Mouse (Mus musculus) midbrain, postnatal 0 days (tissue): ENCODE results near the gene Ptprm. TPM values are rescaled to one million over a fixed set of nuclear protein-coding genes. Genes with fewer than 3 reads are reported as not detected.

Experiments
- ATAC-seq: fragments of 200-750 bp; cut with Nextera tagmentation; 2 replicates; pipeline ENCODE4 v1.8.0; 2017; ENCODE audit warnings: moderate number of reproducible peaks, mild to moderate bottlenecking, moderate TSS enrichment, moderate library complexity; ENCODE audit not compliant: low FRiP score
- DNase-seq: peaks from one replicate; pipeline ENCODE4 v3.0.0-alpha.2; 2015; ENCODE audit warnings: low spot score
- H3K27ac ChIP-seq: fragments of 300-500 bp; sonication (generic); 2 replicates; pipeline ENCODE4 v1.5.1; 2014; ENCODE audit warnings: low read depth, mild to moderate bottlenecking, low read length, mixed read lengths
- H3K27me3 ChIP-seq: fragments of 300-500 bp; sonication (generic); 2 replicates; pipeline ENCODE4 v1.6.1; 2014; ENCODE audit warnings: low read length, control low read depth, mixed read lengths; ENCODE audit not compliant: insufficient read depth
- H3K36me3 ChIP-seq: fragments of 300-500 bp; sonication (generic); 2 replicates; pipeline ENCODE4 v1.6.1; 2014; ENCODE audit warnings: low read length, control low read depth, mixed read lengths; ENCODE audit not compliant: insufficient read depth
- H3K4me1 ChIP-seq: fragments of 300-500 bp; sonication (generic); 2 replicates; pipeline ENCODE4 v1.6.1; 2014; ENCODE audit warnings: mild to moderate bottlenecking, control low read depth, antibody characterized with exemption, low read length, mixed read lengths; ENCODE audit not compliant: insufficient read depth
- H3K4me2 ChIP-seq: fragments of 300-500 bp; sonication (generic); 2 replicates; pipeline ENCODE4 v1.6.1; 2014; ENCODE audit warnings: low read depth, mild to moderate bottlenecking, low read length, mixed read lengths; ENCODE audit not compliant: poor library complexity, severe bottlenecking
- H3K4me3 ChIP-seq: fragments of 300-500 bp; sonication (generic); 2 replicates; pipeline ENCODE4 v1.5.1; 2014; ENCODE audit warnings: low read depth, mild to moderate bottlenecking, low read length, moderate library complexity
- H3K9ac ChIP-seq: fragments of 300-500 bp; sonication (generic); replicated peaks from 2 replicates; pipeline ENCODE4 v1.6.1; 2014; ENCODE audit warnings: mild to moderate bottlenecking, low read length, moderate library complexity, mixed read lengths; ENCODE audit not compliant: poor library complexity, severe bottlenecking
- H3K9me3 ChIP-seq: fragments of 300-500 bp; sonication (generic); 2 replicates; pipeline ENCODE4 v1.6.1; 2016; ENCODE audit warnings: low read length, control low read depth
- CTCF ChIP-seq: IDR thresholded peaks from 2 replicates; pipeline ENCODE4 v1.5.1; 2016; ENCODE audit warnings: antibody characterized with exemption, mild to moderate bottlenecking
- WGBS: fragments of 180-500 bp; shearing (Covaris S2); extraction: QIAGEN DNeasy Blood & Tissue Kit; methylation state at CpG from one replicate; pipeline ENCODE4 v1.1.7; 2014; 5-methylcytosine and 5-hydroxymethylcytosine counted together
- polyA plus RNA-seq: library from polyadenylated mRNA; unstranded; fragments of >200 nt; fragmentation: Nextera tagmentation; extraction: Ambion mirVana; gene quantifications from 2 replicates; pipeline ENCODE4 v1.2.1, GENCODE M21; 2015
- total RNA-seq: library from RNA; depleted of rRNA; stranded (reverse); fragments of >200 nt; gene quantifications from 2 replicates; pipeline ENCODE4 v1.2.3, GENCODE M21; 2014

The Ptprm gene
- total and polyA plus RNA-seq, 2 experiments from 2014 or later, result 18.3 to 43.5 TPM

DNA sequence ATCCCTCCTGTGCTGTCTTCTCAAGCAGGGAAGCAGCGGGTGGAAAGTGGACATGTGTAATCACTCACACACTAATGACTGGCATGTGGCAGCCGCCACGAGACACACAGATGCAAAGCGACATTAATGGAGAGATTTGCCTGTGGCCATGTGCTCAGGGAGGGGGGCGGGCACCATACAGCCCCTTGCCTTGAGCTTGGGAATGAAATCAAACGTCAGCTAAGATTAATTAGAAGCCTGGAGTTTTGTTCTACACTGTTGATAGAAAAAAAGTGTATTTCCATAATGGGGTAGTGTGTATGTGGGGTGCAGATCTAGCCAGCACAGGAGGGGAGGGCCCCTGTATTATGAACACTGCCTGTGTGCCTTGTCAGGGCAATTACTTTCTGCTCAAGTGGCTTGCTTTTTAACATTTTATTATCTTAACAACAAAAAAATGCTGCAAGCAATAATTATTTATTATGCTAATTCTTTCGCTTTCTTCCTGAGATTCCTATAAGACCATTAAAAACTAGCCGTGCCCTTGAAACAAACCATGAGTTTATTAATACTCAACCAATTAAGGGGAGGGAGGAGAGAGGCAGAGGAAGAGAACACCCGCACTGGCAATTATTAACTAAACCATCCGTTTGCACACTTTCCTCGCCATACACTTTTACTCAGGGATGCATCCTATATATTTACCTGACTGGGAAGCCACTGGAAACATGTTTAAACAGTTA is 30.3 kb downstream of the Ptprm start:
- DNase-seq, result peak; percentile 44
- Histone ChIP-seq H3K36me3 (no peaks in the 10 kb centered on the region), H3K9me3 (no peaks in the 10 kb centered on the region), H3K27ac (no peak overlapping the region), H3K4me3 (no peak overlapping the region), H3K27me3 (no peaks in the 10 kb centered on the region), H3K4me2 (no peak overlapping the region), H3K9ac (no peak overlapping the region), H3K4me1 (0 out of 2 replicates have a peak, but pooled peaks cover 5% of the 10 kb centered on the region)
- no peak for ATAC-seq
- 44% methylated on average over 11 of the region's 11 CpGs for WGBS
- TF ChIP-seq CTCF, result no peak

DNA sequence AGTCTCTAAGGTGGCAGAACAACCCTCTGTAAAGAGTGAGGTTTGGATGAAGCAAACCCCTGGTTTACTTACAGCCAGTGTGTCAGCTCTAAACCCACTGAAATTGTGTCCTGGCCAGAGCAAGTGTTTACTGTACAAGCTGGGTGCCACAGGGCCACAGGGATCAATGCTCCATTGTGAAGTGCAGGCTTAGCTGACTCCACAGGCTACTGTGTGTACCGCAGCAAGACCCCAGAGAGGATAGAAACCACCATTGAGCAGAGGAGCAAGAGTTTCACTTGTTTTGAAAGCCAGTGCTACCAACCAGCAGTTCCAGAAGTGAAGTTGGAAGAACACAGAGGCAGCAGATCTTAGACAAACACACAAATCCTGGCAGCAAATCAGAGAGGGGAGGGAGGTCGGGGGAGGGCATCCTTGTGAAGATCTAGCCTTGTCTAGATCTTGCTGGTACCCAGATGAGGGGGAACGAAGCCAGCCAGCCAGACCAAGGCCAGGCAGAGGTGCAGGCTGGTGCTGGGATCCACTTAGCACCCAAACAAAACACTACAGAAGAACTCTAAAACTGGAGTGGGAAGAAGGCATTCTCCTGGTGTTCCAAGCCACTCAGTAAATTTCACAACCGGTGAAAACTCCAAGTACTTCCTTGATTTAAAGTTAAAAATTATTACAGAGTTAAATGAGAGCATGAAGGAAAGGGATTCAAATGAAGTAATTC is 39.6 kb downstream of the Ptprm start:
- no peak overlapping the region for H3K9ac ChIP-seq
- H3K9me3 ChIP-seq, result no peaks in the 10 kb centered on the region
- no peak for TF ChIP-seq CTCF
- H3K4me3 ChIP-seq, result no peak overlapping the region
- no peaks in the 10 kb centered on the region for H3K27me3 ChIP-seq
- H3K4me1 ChIP-seq, result no peaks in the 10 kb centered on the region
- ATAC-seq (no peak), DNase-seq (no peak)
- H3K4me2 ChIP-seq, result no peak overlapping the region
- H3K27ac ChIP-seq, result no peak overlapping the region
- 58% methylated on average over 4 of the region's 4 CpGs for WGBS
- no peaks in the 10 kb centered on the region for H3K36me3 ChIP-seq

DNA sequence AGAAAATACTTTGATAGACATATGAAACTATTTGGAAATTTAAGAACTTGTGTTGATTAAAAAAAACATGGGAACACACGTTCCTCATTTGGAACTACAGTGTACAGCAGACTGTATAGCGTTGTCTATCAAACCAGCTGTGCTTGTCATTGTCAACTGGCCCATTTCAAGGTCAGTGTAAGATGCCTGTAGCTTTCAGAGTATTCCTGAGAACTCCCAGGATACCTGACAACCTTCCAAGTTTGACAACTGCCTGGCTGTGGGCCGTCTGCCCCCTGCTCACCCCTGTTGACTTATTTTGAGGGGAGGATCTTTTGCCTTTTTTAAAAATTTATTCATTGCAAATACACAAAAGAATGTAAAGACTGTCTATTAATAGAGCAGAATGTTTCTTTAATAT is 45.8 kb downstream of the Ptprm start:
- ATAC-seq, result no peak

DNA sequence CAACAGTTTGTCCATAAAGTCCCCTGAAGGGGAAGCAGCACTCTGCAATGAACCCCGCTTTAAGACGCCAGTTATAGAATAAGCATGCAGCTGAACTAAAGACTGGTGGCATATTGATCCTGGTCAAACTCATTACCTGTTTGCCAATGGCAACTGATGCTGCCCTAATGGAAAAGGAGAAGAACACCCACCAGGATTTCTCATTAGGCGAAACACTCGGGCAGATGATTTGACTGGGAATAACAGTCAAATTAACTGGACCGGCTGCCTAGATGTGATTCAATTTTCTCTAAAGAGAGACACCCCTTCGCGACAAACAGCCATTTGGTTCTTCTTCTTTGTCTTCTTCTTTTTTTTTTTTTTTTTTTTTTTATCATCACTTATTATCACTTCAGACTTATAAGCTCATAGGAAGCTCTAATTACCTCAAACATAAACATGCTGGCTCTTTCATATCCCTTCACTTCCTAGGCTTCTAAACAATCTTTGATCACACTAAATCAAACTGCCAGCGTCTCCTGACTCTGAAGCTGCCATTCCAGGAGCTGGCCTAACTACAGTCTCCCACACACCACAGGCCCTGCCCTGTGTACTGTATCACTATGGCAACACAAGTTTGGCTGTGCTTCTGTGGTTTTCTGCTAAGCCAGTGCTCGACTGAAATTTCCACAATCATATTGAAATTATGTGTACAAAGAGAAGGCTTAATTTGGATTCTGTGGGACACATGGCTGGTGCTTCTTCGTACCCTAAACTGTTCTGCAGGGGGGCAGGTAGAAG is 48.0 kb downstream of the Ptprm start:
- Histone ChIP-seq H3K27ac (no peak overlapping the region), H3K9me3 (no peaks in the 10 kb centered on the region), H3K27me3 (no peaks in the 10 kb centered on the region), H3K9ac (no peak overlapping the region), H3K4me1 (peaks cover 3% of the 10 kb centered on the region; the same call in 1 of the 2 replicates), H3K4me3 (no peak overlapping the region), H3K36me3 (no peaks in the 10 kb centered on the region), H3K4me2 (no peak overlapping the region)
- 72% methylated on average over 10 of the region's 10 CpGs for WGBS
- peak; percentile 37 for DNase-seq
- no peak for ATAC-seq
- no peak for TF ChIP-seq CTCF

More for the DNA sequence above, 45.8 kb downstream of the Ptprm start:
- H3K9ac ChIP-seq, result no peak overlapping the region
- H3K9me3 ChIP-seq, result no peaks in the 10 kb centered on the region
- no peak overlapping the region for H3K4me2 ChIP-seq
- H3K27me3 ChIP-seq, result no peaks in the 10 kb centered on the region
- DNase-seq, result no peak
- H3K4me3 ChIP-seq, result no peak overlapping the region
- no peak overlapping the region for H3K27ac ChIP-seq
- 84% methylated on average over 3 of the region's 3 CpGs for WGBS
- H3K36me3 ChIP-seq, result no peaks in the 10 kb centered on the region
- H3K4me1 ChIP-seq, result peaks cover 3% of the 10 kb centered on the region; the same call in 1 of the 2 replicates
- no peak for TF ChIP-seq CTCF

DNA sequence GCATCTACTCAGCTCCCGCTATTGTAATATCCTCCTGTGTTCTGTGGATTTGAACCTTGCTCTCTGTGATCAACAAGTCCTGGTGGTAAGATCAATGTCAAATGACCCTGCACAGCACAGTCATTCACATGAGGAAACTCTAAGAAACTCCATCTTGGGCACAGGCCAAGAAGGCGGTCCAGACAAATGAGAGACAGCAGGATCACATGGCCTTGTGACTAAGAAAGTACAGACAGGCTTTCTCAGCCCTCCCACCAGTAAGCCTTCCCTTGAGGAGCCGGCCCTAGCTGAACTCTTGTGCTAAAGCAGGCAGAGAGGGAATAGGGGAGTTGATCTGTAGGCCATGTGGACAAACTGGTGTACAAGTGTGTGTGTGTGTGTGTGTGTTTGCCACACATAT is 49.4 kb downstream of the Ptprm start:
- 71% methylated on average over 3 of the region's 3 CpGs for WGBS
- Histone ChIP-seq H3K4me2 (no peak overlapping the region), H3K4me3 (no peak overlapping the region), H3K36me3 (no peaks in the 10 kb centered on the region), H3K9ac (no peak overlapping the region), H3K4me1 (peaks cover 3% of the 10 kb centered on the region; the same call in 1 of the 2 replicates), H3K9me3 (no peaks in the 10 kb centered on the region), H3K27me3 (no peaks in the 10 kb centered on the region), H3K27ac (no peak overlapping the region)
- ATAC-seq, result no peak
- TF ChIP-seq CTCF, result no peak
- peak; percentile 42 for DNase-seq
